Mouse (Mus musculus) bone marrow, adult 2 months (tissue): ENCODE measurements around the gene Gm48551. TPM values are rescaled to one million over a fixed set of nuclear protein-coding genes. Genes with fewer than 3 reads are reported as not detected.

Experiments used
- H3K27ac ChIP-seq: fragments of 200-500 bp; 2 replicates; pipeline ENCODE4 v1.5.1; 2012; ENCODE audit warnings: low read depth, mild to moderate bottlenecking, control low read depth, inconsistent platforms, low read length; ENCODE audit not compliant: control insufficient read depth, poor library complexity, insufficient read depth
- H3K4me1 ChIP-seq: fragments of 200-500 bp; 2 replicates; pipeline ENCODE4 v1.6.1; 2011; ENCODE audit warnings: low read length; ENCODE audit not compliant: control insufficient read depth, insufficient read depth
- H3K4me3 ChIP-seq: fragments of 200-500 bp; replicated peaks from 2 replicates; pipeline ENCODE3; 2011; ENCODE audit warnings: mild to moderate bottlenecking, low read depth, low read length, control low read depth; ENCODE audit not compliant: control insufficient read depth
- CTCF ChIP-seq: fragments of 200-500 bp; IDR thresholded peaks from 2 replicates; pipeline ENCODE4 v1.5.1; 2011; ENCODE audit warnings: low read length, control low read depth; ENCODE audit not compliant: control insufficient read depth, insufficient read depth
- POLR2A ChIP-seq: fragments of 200-500 bp; IDR thresholded peaks from 2 replicates; pipeline ENCODE4 v1.6.1; 2011; ENCODE audit warnings: low read depth, mild to moderate bottlenecking, control low read depth, low read length, borderline replicate concordance; ENCODE audit not compliant: control insufficient read depth
- WGBS: fragments of 180-500 bp; shearing (Covaris S2); methylation state at CpG from one replicate; pipeline ENCODE4 v1.1.7; 2018; 5-methylcytosine and 5-hydroxymethylcytosine counted together
- polyA plus RNA-seq: library from polyadenylated mRNA; stranded (reverse); fragments of >200 nt; gene quantifications from 2 replicates; pipeline ENCODE4 v1.2.4, GENCODE M21; 2011; ENCODE audit warnings: low replicate concordance; ENCODE audit not compliant: missing spikeins, insufficient read depth, insufficient read length

Gene Gm48551
- polyA plus RNA-seq, 1 experiment = 4.3 TPM

GRCm38 (mm10) chr10:81422661-81423217, 38.5 kb downstream of the Gm48551 start:
- H3K4me3 ChIP-seq = no peak overlapping the region
- TF ChIP-seq POLR2A = no peak
- TF ChIP-seq CTCF = no peak
- WGBS = 85% methylated on average over 3 of the region's 3 CpGs
- no peak overlapping the region for H3K27ac ChIP-seq
- no peaks in the 10 kb centered on the region; the same call in 1 of the 2 replicates for H3K4me1 ChIP-seq

GRCm38 (mm10) chr10:81423476-81424245, 39.4 kb downstream of the Gm48551 start:
- no peak for TF ChIP-seq POLR2A
- TF ChIP-seq CTCF = no peak

GRCm38 (mm10) chr10:81424246-81425051, 40.2 kb downstream of the Gm48551 start:
- Histone ChIP-seq H3K4me1 (peaks cover 4% of the 10 kb centered on the region; the same call in 1 of the 2 replicates), H3K27ac (no peak overlapping the region), H3K4me3 (no peak overlapping the region)
- TF ChIP-seq CTCF (no peak), POLR2A (no peak)
- WGBS = 41% methylated on average over 25 of the region's 25 CpGs

More at GRCm38 (mm10) chr10:81423476-81424245, 39.4 kb downstream of the Gm48551 start:
- Histone ChIP-seq H3K4me3 (no peak overlapping the region), H3K4me1 (no peaks in the 10 kb centered on the region; the same call in 1 of the 2 replicates), H3K27ac (no peak overlapping the region)
- 67% methylated on average over 4 of the region's 4 CpGs for WGBS

GRCm38 (mm10) chr10:81425236-81425850, 41.1 kb downstream of the Gm48551 start:
- no peak overlapping the region for H3K4me3 ChIP-seq
- peaks cover 4% of the 10 kb centered on the region; the same call in 1 of the 2 replicates for H3K4me1 ChIP-seq

GRCm38 (mm10) chr10:81426081-81426671, 41.9 kb downstream of the Gm48551 start:
- Histone ChIP-seq H3K4me3 (peak overlapping the region; percentile 52), H3K4me1 (peaks cover 4% of the 10 kb centered on the region; the same call in 1 of the 2 replicates), H3K27ac (no peak overlapping the region)
- WGBS = 1% methylated on average over 29 of the region's 33 CpGs
- no peak for TF ChIP-seq POLR2A
- TF ChIP-seq CTCF = no peak

More at GRCm38 (mm10) chr10:81425236-81425850, 41.1 kb downstream of the Gm48551 start:
- TF ChIP-seq CTCF (no peak), POLR2A (no peak)
- WGBS = 65% methylated on average over 10 of the region's 10 CpGs
- H3K27ac ChIP-seq = no peak overlapping the region

- under 1% methylated on average over 38 of the region's 38 CpGs for WGBS
- TF ChIP-seq CTCF = no peak
- TF ChIP-seq POLR2A = peak; percentile 25; the same call in 1 of the 2 replicates
- Histone ChIP-seq H3K27ac (peak overlapping the region; percentile 29; the same call in 1 of the 2 replicates), H3K4me3 (peak overlapping the region; percentile 52), H3K4me1 (peaks cover 7% of the 10 kb centered on the region)
Observed at GRCm38 (mm10) chr10:81426897-81427296, 42.6 kb downstream of the Gm48551 start.

- H3K4me3 ChIP-seq = peak overlapping the region; percentile 15
- TF ChIP-seq POLR2A (no peak), CTCF (no peak)
- peaks cover 8% of the 10 kb centered on the region for H3K4me1 ChIP-seq
- H3K27ac ChIP-seq = no peak overlapping the region
- WGBS = 45% methylated on average over 3 of the region's 3 CpGs
Observed at GRCm38 (mm10) chr10:81427327-81427726, 43.1 kb downstream of the Gm48551 start.
